Mouse (Mus musculus) spleen, postnatal 36 days (tissue): ENCODE results near the gene Capn13.
A peak's percentile ranks its signal among the peaks of the same experiment; 100 is the strongest.

Experiments used
- DNase-seq, 2 experiments: peaks; one replicate each; pipeline ENCODE4 v3.0.0; 2022; ENCODE audit warnings: low spot score in 2 of 2, mixed read lengths in 1 of 2

Gene Capn13

DNA sequence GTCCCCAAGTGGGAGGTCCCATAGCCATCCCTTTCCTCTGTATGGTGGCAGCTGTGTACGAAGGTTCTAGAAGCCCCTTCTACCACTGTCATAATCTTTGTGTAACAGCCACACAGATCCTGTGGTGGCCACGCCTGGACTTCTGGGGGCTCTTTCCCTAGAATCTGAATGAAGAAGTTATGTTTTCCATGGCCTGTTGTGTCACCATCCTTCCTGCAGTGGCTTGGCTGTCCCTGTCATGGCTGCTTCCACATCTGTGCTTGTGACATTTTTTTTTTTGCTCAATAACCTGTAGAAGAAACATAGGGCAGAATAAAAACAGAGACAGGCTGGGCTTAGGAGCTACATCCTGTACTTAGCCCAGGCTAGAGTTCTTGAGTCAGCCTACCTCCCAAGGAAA is at the start of gene Capn13:
Gene Capn13 (minus strand): TSS at position 5 of the 400 bp plus-strand sequence.
- DNase-seq, result no peak

DNA sequence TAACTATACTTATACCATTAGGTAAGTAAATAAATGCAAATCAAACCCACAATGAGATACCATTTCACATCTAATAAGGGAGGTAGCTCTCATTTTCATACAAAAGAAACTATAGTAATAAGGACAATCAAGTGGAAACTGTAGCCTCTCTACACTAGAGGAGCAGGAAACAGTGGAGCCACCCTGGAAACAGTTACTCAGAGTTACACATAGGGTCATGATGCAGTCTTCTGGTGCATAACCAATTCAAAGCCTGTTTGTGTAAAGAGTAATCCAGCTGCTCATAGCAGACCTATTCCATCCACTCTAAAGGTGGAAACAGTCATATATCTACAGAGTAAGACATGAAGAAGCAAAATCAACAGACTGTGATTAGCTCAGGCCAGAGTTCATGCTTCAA is 48.4 kb upstream of the Capn13 start:
- no peak for DNase-seq

DNA sequence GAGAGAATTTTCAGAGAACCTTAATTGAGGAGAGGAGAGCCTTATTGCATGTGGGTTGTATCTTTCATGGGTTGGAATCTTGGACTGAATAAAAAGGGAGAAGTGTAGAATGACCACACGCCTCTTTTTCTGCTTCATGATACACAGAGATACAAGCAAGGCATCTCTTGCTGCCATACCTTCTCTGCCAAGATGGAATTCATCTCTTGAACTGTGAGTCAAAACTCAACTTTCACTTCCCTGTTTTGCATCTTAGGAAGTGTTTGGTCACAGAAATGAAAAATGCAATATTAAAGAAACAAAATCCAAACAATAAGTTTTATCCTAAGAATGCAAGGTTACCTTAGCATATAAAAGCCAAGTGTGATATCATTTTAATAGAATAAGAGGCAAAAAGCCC is 40.1 kb upstream of the Capn13 start:
- no peak for DNase-seq

DNA sequence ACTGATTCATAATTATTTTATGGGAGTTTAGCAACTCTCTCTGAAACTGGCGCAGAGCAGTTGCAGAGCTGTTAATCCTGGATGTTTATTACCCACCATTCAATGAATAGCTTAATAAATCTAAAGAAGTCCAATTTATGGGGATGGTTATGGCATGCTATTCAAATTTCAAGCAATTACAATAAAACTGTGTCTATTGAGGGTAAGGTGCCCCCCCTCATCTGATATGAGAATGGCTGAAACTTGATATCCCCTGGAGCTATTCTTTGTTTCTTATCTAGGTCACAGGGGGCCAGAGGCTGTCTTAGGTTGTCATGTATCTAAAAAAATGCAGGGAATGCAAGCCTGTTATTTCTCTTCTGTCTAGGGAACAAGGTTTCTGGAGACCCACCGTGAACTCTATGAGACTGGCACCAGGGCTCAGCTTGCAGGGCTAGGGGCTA is 31.9 kb upstream of the Capn13 start:
- DNase-seq, result no peak

DNA sequence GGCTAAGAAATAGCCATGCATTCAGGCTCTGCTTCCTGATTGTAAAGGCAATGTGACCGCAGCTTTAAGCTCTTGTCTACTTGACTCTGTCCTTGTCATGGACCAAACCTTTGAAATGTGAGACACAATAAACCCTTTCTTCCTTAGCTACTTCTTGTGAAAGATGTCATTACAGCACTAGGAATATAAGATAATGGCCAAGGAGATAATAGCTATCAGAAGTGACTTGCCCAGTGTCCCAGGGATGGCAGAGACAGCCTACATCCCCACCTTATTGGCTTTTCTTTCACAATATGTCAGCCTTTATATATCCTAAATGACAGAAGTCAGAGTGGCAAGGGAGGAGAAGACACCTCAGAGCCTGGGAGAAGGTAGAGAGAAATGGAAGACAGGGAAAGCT is 31.4 kb upstream of the Capn13 start:
- no peak for DNase-seq

DNA sequence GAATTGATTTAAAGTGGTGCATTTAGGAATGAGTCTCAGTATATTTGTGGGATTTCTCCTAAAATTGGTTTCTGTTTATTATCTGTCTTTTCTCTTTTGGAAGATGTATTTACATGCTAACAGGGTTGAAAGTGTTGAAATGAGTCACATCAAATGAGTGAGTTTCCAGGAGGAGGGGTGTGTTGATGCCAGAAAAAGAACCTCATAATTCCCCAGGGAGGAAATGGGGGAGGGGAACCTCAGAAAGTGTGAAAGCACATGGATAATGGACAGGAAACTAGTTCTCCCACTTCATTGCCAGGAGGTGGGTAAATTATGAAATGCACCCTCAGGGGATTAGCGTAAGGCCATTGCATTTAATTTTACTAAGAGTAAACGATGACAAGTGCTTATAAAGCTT is 16.7 kb upstream of the Capn13 start:
- no peak for DNase-seq

DNA sequence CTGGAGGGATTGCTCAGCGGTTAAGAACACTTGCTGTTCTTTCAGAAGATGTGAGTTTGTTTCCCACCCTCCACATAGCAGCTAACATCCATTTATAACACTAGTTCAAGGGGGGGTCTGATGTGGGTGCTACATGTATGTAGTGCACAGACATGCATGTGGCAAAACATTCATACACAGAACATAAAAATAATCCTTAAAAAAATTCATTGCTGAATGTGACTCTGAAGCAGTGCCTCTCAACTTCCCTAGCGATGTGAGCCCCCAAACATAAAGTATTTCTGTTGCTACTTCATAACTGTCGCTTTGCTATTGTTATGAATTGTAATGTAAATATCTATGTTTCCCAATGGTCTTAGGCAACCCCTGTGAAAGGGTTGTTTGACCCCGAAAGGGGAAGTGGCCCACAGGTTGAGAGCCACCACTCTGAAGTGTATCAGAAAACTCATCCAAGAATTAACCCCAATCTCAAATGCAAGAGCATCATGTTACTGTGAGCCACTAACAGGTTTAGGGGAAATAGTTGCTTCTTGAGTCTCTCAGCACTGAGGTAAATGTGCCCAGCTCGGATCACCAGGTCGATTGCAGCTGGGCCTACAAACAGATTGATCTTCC is 15.6 kb upstream of the Capn13 start:
- peak; percentile 17 to 31 for DNase-seq

DNA sequence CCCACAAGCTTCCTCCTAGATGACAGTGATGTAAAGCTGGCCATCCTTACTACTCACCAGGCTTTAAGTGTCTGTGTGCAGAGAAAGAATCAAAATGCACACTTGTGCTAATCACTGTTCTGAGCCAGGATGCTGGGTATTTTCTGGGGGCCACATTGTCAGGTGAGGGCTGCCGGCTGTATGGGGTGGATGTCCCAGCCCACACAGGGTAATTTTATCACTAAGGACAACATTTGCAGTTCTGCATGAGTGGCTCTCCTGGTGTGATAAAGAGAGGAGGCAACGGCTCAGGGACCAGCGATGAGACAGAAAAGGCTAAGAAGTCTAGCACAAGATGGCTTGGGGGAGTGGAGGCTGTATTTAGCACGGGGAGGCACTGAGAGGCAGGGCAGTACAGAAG is 11.2 kb upstream of the Capn13 start:
- DNase-seq, result no peak

DNA sequence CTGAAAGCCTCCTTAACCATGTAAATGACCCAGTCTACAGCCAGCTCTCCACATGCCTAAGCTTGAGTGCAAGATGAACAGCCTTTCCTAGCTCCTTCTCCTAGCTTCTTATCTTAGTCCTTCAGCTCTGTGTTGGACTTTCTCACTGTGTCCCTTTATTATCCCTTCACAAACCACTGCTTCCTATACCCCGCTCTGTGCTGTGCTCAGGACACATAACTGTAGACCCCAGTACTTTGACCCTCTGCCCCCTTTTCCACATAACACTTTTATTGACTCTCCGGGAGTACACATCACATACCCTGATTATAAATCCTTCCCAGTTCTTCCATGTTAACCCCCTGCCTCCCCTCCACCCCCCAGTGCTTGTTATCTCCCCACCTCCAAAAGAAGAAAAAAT is 606 bp upstream of the Capn13 start:
- no peak for DNase-seq

DNA sequence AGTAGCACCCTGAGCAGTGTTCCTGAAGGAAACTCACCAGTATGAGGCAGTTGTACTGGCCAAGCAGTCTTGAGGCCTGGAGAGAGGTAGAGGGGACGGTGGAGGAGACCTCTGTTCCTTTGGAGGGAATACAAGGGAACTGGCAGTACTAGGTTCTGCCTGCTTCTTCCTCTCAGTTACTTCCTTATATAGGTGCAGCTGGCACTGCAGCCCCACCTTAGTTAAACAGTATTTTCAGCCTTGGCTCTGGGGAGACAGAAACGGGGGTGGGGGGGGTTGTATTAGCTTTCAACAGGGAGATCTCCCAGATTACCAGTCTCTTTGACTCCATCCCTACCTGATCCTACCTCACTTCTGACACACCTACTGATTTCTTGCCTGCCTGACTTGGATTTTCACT is 1.5 kb downstream of the Capn13 start:
- no peak for DNase-seq

DNA sequence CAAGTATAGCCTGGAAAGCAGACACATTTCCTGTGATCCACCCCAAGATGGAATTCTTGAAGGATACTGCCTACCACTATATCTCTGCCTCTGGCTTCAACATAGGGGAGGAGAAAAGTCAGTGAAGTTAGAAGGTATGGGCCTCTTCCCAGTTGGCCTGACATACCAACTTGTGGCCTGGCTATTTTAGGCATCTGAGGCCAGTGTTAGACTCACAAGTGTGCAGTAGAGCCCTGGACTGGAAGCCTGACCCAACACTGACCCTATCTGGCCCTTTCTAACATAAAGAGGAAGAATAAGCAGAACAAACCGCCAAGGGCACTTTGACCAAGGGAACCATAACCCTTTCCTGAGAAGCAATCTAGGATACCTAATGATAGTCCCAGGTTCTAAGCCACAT is 7.3 kb downstream of the Capn13 start:
- no peak for DNase-seq

DNA sequence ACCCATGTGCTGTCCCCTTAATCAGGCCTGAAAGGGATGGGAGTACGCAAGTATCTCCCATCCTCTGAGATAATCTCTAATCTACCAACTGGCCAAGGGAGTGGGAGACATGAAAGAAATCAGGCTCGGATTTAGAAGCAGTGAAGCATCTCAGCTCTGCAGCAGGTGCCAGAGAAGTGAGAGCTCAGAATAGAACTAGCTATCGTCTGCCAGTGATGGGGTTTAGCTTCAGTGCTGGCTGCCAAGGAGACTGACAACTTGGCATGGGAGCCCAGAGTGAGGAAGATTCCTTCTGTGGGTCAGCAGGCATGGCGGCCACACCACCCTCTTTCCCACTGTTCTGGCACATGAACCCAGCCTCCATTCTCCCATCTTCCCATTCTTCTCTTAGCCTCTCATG is 8.9 kb downstream of the Capn13 start:
- no peak for DNase-seq

DNA sequence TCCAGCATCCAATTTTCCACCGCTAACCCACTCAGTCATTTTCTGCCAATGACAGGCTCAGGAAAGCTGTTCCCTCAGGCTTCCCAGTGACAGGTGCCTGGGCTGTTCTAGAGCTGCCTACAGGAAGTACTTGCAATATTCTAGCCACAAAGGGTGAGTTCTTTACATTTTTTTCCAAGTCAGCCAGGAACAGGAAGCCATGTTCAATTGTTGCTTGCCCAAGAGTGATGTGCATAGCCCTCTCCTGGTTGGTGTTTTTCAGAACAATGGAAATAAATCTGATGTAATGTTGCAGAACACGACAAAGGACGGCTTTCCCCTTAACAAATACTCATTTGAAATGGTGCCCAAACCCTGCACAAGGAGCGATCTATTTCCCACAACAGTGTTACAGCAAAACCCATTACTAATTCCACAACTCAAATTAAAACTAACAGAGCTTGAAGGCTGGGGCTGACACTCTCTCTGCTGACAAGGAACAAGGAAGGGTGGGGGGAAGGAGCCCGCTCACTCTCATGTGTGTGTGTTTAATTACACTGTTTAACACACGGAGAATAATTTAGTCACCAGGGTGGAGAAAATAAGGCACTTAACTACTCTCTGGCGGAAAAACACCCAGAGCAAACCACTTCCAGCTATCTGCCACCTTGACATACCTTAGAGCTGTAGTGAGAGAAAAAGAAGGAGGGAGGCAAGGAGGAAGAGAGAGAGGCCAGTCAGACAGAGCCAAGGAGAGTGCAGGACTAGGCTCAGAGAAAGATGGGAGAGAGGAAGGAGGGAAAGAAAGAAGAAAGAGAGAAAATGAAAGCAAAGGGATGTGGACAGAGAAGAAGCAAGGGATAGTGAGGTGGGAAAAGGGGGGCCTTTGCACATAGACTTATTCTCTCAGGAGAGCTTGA is 10.2 kb downstream of the Capn13 start:
- no peak for DNase-seq

DNA sequence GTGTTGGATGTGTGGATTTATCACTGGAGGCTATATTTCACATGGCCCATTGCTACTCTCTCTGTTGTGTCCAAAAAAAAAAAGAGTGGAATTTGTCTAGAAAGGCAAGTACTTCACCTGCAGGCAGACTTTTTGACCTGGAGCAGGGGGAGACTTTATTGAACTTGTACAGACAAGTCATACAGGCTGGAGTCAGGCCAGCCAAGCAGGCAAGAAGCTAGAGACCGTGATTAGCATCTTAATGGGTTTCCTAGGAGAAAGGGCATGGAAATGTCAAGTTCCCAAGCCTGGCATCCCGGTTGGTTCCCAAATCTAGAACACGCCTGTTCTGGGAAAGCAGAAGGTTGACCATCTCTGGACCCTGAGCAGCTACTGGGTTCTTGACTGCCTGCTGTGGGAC is 11.3 kb downstream of the Capn13 start:
- DNase-seq, result no peak

DNA sequence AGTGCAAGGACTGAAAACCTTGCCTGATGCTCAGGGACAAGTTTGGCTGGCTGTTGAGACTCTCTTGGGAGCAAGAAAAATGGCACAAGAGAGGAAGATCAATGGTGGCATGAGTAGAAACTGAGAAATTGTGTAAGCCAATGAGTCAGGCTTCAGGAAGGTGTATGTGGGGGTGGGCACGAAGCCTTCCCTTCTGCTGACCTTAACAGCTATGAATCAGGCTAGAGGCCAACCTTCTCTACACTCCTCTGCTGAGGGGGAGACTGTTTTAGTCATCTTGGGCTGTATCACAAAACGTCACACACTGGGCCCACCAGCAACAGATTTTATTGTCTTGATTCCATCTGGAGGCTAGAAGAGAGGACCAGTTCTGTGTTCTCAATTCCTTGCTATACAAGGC is 14.1 kb downstream of the Capn13 start:
- no peak for DNase-seq

DNA sequence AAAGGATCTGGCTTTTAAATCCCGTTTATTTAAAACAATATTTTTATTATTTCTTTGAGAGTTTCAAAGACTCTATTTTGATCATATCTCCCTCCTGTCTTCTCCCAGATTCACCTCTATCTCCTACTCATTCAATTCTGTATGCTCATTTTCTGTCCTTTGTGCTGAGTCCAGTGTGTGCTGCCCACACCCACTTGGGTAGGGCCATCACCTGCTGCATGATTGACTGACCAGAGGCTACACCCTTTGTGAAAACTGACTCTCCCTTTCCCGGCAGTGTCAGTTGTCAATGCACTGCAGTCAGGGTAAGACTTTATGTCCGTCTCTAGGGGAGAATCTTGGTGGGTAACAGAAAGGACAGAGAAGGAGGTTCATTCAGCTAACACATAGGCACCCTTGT is 14.7 kb downstream of the Capn13 start:
- no peak for DNase-seq

DNA sequence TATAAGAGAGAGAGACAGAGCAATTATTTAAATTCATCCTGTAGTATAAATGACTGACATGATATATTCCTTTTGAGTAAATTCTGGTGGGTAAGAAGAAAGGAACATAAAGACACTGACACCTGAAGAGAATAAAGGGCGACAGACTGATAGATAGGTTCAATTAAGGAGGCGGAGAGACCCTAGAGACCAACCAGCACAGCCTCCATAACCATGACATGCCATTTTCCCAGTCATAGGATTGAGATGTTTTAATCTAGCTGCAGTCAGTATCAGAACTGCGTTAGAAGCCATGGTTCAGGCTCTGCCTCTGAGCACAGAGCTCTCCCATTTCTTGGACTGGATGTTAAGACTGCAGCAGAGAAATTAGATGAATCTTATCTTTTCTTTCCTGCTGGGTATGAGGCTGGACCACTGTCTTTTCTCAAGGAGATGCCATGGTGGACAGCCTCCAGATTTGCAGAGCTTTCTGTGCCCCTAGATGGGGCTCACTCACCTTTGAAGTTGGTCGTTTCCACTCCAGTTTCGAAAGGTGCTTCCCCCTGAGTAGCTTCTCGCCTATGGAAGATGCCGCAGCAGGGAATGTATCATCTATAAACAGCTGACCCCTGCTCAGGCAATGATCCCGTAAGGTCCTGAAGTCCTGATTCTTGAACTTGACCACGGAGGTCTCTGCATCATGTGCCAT is 18.2 kb downstream of the Capn13 start:
- no peak for DNase-seq

DNA sequence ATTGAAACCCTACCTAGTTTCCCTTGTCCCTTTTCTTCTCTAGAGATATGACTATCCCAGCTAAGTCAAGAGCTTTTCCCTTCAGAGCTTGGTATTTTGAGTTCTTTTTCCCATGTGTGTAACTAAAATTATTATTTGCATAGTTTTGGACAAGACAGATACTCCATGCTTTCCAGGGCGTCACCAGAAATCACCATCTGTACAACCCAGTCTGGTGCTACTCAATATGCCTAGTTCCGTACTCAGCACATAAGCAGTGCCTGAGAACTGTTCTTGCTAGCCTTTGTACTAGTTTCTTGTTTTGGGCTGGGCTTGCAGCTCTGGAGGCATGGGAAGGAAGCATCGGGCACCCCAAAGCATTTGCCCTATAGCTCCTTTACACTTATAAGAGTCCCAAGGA is 19.0 kb downstream of the Capn13 start:
- DNase-seq, result no peak

DNA sequence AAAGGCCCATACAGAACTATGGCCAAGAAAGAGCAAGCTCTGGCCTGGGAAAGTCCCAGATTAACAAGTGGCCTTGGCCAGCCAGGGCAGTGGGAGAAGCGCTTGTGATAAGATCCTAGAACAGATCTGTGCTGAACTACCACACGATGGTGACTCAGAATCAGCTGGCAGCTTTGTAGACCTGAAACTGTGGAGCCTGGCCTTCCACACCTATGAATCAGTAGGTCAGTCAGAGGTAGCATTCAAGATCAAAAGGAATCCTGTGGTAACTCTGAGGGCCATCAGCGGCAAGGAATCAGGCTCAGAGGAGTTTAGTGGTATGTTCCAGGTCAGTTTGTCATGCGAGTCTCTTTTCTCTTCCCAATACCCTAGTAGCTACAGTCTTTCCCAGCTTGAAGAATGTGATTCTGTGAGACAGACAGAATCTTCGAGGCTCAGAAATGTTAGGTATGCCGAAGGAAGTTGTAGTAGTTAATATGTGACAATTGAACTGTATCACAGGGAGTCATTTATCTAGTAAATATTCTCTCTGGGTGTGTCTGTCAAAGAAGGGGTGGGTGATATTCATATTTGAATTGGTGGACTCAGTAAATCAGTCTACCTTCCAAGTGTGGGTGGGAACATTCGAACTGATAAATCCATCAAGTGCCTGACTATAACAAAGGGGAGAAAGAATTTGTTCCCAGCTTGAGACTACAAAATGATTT is 22.7 kb downstream of the Capn13 start:
- DNase-seq, result no peak

DNA sequence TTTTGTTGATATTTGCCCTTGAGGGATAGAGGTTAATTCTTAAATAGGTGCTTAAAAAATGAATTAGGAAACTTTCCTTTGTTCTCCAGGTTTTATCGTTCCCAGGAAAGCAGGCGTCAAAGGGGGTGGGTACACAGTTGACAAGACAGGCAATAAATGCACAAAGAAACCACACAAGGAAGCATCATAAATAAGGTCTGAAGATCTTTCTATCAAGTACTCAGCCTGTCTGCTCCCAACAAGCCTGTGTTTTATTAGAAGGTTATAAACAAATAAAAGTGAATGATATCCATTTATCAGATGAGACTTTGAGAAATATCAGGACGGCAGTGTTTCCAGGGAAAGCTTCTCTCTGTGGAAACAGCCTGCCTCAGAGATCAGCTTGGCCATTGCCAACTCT is 33.3 kb downstream of the Capn13 start:
- DNase-seq, result no peak

DNA sequence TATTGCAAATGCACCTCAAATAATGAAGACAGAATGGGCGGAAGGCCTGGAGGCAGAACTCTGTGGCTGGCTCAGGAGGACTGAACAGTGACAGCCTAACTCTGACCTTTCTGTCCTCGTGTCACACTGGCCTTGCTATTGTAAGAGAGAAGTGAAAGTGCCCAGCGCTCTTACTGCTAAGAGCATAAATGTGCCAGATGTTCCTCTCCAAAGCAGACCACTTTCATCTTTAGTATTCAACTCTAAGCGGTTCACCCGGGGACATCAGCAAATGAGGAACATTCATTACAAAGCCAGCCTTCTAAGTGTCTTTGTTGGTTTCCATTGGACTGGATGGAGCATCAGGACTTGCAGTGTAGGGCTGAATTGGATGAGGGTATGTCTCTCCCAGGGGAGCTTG is 39.6 kb downstream of the Capn13 start:
- peak; percentile 24 to 38 for DNase-seq
